Mouse (Mus musculus): ENCODE measurements around the gene Rpl26.

- TF ChIP-seq CTCF (IDR thresholded peaks at IDR 0.05) (no peak), EP300 (IDR thresholded peaks at IDR 0.05) (no peak)
These were observed 54.1 kb downstream of the Rpl26 start for GRCm38 (mm10) chr11:68955473-68955872.

Data from lung, postnatal 0 days (tissue).